Mouse (Mus musculus): ENCODE measurements around the gene Ubtf. TPM values are rescaled to one million over a fixed set of nuclear protein-coding genes. Genes with fewer than 3 reads are reported as not detected.
"Not testable (repeated sequence)": the region's sequence is repeated elsewhere in the genome, so short reads cannot be mapped to it uniquely, and the experiment has no call there.

Ubtf gene
- polyA plus RNA-seq (2012; rRNA removed), result 96.7 and 99.3 TPM in 2 replicates

DNA sequence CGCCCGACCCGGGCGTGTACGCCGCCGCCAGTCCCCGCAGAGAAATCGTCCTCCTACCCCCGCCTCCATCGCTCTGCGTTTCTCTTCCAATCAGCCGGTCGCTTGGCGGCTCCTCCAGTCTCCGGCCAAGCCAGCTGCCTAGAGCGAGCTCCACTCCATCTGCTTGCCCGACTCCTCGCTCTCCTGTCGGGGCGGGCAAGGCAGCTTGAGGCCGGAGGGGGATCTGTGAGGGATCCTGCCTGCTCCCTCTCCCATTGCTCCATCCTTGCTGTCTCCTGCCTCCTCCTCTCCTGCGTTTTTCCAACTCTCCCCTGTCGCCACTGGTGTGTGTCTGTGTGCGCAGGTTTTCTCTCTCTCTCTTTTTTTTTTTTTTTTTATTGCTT is at the start of gene Ubtf:
Ubtf (minus strand) TSS at position 333 of the 383 bp plus-strand sequence.
- peak in 1 of 2 experiments; percentile 86 for DNase-seq (ENCODE audit: extremely low spot score in 1 of 2, low spot score in 1 of 2)

DNA sequence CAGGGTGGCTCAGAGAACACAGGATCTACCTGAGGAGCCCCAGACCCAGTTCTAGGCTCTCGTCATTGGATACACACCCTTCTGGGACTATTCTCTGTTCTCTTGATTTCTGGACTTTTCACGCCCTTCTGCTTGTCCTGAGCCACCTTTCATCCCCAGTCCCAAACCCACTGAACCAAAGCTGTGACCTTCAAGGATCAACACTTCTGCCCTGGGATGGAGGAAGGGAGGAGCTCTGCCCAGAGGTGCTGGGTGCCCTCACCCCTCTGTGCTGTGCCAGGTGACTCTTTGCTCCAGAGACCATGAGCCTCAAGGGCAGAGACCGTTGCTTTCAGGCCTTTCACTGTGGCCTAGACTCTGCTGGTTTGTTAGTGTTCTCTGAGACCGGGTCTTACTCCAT is 49.7 kb upstream of the Ubtf start:
- DNase-seq (ENCODE audit: extremely low spot score in 1 of 2, low spot score in 1 of 2), result no peak

DNA sequence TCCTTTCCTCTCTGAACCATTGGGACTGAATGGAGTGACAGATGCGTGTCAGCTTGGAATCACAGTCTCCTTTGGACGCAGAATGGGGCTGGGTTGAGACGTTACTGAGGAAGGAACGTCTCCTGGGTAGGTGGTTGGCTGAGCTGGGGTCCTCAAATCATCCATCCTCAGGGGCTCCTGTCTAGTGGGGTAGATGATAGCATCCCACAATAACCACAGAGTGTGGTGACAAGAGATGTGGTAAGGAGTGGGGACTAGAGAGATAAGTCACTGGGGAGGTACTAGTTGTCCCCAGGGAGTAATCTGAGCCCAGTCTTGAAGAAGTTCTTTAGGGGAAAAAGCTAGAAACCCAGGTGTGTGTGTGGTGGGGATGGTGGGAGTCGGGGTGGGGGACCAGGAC is 48.8 kb upstream of the Ubtf start:
- DNase-seq (ENCODE audit: extremely low spot score in 1 of 2, low spot score in 1 of 2), result no peak

DNA sequence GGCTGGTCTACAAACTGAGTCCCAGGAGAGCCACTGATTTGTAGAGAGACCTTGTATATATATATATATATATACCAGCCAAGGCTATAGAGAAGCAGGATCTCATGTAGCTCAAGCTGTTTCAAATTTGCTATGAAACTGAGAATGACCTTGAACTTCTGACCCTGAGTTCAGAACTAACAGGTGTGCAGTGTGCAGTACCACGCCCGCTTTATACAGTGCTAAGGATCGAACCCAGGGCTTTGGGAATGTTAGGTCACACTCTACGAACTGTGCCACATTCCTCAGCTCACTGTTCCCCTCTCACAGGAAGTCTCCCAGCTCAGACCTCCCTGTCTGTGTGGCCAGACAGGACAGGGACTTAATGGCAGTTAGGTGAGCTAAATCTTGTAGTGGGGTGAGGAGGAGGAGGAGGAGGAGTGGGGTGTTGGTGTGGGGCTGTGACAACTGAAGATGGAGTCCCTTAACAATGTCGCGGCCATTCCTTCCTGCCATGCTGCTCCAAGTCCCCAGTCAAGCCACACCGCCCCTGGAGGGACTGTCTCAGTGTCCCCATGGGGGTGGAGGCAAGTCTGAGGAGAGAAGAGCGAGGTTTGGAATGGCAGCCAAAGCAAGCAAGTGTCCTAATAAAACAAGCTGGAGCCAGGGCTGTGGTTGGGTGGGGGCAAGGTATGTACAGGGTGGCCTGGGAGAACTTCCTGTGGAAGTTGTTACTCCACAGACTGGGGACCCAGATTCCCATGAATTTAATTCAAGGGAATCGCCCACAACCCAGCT is 48.1 kb upstream of the Ubtf start:
- no peak for DNase-seq (ENCODE audit: extremely low spot score in 1 of 2, low spot score in 1 of 2)

DNA sequence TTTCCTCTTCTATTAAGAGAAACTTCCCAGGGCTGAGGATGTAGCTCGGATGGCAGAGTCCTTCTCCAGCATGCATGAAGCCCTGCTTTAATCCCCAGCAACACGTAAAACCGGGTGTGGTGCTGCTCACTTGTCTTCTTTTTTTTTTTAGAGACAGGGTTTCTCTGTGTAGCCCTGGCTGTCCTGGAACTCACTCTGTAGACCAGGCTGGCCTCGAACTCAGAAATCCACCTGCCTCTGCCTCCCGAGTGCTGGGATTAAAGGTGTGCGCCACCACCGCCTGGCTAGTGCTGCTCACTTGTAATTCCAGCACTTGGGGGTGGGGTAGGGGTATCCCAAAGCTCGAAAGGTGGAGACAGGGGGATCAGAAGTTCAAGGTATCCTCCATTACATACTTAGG is 46.6 kb upstream of the Ubtf start, which contains the start of gene Slc4a1:
Slc4a1 (minus strand) TSS at position 101 of the 400 bp plus-strand sequence.
- not testable (repeated sequence) for DNase-seq (ENCODE audit: extremely low spot score in 1 of 2, low spot score in 1 of 2)

DNA sequence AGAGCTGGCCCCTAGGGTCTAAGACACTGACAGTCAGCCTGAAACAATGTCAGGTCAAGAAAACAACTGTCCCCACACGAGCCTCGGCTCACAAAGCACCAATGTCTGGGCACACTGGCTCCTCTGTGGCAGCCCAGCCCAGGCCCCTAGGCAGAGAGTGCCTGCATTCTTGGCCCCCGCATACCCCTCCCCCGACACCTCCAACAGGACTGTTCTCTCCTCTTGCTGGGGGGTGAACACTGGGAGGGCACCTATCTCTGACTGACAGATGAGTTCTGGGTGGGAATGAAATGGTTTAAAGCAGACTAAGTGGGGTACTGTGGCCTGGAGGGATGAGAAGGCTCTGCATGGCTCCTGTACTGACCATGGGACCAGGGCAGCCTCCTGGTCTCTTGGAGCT is 46.2 kb upstream of the Ubtf start:
- DNase-seq (ENCODE audit: extremely low spot score in 1 of 2, low spot score in 1 of 2), result no peak

DNA sequence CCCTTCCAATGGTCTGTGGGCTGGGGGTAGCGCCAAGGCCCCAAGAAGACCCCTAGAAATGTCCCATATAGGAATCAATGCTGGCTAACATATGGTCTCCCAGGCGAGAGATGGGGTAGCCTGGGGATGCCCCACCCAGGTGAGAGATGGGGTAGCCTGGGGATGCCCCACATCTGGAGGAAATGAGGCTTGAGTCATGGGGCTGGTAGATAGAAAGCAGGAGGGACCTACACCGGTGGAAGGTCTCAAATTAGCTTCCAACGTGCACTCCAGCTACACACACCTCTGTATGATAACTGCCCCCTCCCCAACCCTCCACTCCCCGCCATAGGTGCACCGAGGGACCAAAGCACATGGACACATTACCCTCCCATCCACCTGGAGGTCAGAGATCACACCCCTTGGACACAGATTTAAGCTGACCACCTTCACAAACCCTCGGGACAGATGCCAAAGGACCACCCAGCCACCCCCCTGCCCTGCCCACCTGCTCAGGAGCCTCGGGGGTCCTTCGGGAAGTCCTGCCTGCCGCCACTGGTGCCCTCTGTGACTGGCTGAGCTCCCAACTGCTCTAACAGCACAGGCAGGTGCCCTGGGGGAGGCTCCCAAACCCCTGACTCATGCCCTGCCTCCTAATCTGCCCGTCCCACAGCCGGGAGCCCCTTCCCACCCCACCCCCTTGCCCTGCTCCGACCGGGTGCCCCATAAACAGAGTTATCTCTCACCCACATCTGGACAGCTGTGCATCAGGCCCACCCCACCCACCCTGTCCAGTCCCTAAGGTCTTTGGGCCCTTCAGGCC is 45.2 kb upstream of the Ubtf start:
- DNase-seq (ENCODE audit: extremely low spot score in 1 of 2, low spot score in 1 of 2), result no peak

DNA sequence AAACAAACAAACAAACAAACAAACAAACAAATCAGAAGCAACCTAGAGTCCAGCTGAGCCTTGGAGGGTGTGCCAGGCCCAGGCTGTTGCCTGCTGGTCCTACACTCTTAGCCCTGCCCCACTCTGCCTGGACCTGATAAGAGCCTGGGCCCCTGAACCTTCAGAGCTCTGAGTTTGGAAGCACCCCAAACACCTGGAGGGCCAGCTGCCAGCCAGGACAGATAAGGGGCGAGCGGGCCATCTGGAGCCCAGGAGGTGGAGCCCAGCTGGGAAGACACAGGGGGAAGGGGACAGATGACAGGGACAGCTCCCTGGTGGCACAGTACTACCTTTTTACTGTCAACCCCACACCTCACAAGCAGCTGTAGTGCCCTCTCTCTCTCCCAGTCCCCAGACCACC is 44.1 kb upstream of the Ubtf start:
- no peak for DNase-seq (ENCODE audit: extremely low spot score in 1 of 2, low spot score in 1 of 2)

DNA sequence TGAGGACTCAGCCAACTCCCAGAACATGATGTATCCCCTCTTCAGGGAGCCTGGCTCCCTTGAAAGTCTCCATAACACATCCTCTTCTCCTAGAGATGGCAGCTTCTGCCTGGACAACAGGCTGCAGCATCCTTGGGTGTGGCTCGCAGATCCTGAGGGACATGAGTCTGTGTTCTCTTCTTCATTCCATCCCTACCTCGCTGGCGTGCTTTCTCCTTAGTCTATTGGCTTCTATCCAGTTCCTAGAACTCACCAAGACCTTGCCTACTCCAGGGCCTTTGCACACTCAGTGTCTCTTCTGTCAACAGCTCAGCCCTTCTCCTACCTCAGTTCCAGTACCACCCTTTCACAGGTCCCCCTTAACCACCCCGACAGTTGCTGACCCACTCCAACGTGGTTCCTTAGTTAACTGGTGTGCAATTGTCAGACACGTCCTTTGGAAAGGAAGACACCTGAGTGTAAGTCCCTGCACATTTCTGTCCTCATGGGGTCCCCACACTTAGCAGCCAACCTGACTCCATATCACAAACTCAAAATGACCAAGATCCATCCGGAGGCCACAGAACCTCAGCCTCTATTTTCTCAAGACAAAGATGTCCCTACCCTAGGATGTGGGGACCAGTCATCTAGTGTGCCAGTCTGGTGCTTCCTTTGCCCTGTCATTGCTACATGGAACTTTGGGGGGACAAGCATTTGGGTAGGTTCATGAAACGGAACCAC is 42.4 kb upstream of the Ubtf start:
- DNase-seq (ENCODE audit: extremely low spot score in 1 of 2, low spot score in 1 of 2), result no peak

DNA sequence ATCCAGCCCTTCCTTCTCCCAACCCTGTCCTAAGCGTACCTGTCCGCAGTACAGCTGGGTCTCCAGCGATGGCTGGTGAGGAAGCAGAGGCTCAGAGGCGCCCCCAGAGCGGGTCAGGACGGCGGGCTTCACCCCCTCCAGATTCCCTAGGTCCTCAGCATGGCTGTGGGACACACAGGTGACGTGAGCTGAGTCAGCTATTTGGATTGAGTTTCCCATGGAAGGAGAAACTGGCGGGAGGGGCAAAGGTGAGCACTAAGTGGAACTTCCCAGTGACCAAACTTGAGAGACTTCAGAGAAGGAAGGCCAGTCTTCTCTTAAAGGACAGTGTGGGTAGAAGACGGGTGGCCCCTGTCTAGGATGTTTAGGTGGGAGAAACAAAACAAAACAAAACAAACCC is 38.8 kb upstream of the Ubtf start:
- no peak for DNase-seq (ENCODE audit: extremely low spot score in 1 of 2, low spot score in 1 of 2)

DNA sequence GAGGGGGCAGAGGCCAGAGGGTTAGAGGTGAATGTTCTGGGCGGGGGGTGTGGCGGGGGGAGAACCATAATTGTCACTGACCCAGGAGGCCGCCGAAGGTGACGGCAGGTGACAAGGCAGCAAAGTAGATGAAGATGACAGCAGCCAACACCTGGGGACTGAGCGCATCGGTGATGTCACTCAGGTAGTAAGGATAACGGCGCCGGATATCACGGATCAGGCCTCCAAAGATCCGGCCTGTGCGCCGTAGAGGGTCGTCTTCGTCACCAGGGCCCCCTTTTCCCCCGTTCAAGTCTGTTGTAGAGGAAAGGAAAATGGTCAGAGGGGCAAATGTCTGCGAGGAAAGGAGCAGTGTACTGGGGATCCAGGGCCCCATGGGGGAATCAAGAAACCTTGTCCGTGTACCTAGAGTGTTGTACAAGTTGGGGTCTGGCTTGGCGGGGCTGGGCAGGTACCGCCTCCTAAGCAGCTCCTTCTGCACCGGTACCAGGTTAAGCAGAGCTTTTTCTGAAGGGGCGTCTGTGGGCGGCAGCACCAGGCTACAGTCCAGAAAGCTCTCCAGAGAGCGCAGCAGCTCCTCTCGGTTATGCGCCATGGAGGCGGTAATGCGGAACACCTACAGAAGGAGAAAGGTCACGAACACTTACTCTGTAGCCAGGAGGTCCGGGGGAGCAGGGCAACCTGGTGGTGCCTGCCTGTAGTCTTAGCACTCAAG is 37.3 kb upstream of the Ubtf start:
- DNase-seq (ENCODE audit: extremely low spot score in 1 of 2, low spot score in 1 of 2), result peak in 1 of 2 experiments; percentile 39

DNA sequence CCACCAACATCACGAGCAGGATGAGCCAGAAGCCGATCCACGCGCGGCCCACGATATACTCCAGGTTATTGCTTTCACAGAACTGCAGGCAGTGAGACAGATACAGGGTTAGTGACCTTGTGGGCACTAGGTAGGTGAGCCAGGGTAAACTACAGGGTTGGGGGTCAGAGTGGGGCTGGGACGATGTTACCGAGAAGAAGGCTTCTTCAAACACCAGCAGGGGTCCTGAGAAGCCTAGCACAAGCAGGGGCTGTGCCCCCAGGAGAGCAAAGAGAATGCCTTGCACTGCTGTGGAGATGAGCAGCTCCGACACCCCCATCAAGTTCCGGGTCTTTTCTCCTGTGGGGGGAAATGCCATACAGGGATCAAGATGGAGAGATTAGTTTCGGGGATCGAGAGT is 36.6 kb upstream of the Ubtf start:
- no peak for DNase-seq (ENCODE audit: extremely low spot score in 1 of 2, low spot score in 1 of 2)

DNA sequence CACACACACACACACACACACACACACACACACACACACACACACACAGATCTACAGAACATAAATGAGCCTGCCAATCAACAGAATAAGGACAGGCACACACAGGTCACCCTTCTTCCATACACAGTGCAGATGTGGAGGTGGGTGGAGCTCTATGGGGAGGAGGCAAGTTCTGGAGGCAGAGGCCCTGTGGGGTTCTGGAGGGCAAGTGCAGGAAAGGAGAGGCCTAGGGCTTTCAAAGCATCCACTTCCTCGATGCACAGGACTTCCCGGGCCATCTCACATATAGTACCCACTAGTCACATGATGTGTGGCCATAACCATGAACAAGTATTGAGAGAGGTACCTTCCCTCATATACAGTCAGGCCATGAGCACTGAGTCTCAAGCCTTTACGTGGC is 36.0 kb upstream of the Ubtf start:
- DNase-seq (ENCODE audit: extremely low spot score in 1 of 2, low spot score in 1 of 2), result no peak

DNA sequence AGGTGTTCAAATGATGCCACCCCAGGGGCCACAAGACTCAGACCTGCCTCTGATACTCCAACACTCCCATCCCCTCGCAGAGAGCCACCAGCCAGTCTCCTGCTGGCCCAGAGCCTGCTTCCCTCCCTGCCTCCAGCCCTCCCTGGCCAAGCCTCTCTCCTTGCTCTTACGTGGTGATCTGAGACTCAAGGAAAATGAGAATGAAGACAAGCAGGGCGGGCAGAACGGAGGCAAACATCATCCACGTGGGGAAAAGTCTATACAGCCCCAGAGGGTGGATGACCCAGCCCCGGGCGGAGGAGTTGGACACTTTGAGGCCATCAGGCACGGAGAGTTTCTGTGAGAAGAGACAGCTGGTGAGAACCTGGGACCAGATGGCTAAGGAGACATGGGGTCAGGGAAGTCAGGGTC is 33.5 kb upstream of the Ubtf start:
- DNase-seq (ENCODE audit: extremely low spot score in 1 of 2, low spot score in 1 of 2), result no peak

DNA sequence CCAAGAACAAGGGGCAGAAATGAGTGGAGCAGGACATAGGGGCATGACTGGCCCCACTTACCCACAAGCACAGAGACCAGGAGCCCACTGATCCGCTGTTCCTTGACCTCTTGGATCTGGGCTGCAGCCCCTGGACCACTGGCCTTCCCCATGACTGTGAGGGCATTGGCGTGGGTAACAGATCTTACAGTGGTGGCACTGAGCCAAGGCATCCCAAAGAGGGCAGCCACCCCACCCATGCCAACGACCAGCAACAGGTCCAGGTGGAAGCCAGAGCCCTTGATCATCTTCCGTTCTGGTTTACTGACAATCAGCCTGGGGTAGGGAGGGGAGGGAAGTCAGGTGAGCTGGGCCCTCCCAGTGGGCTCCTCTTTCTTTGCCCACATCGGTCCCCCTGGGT is 32.8 kb upstream of the Ubtf start:
- DNase-seq (ENCODE audit: extremely low spot score in 1 of 2, low spot score in 1 of 2), result no peak

DNA sequence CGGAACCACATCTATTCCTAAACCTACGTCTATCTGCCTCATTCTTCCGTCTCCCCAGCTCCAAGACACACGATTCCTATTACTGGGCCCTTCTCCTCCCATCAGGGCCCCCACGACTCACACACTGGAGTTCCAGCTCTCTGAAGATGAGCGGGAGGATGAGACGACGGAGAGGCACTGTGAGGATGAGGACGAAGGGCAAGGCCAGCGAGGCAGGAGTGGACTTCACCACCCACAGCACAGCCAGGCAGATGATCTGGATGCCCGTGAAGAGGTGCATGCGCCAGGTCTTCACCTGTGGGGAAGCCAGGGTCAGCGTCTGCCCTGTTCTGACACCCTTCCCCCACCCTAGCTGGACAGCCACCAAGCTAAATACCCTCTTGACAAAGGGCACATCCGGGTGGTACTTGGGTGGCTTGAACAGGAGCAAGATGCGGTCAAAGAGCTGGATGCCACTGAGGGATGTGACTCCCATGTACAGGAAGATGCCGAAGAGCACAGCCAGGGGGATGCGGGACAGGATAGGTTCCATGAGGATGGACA is 31.5 kb upstream of the Ubtf start:
- no peak for DNase-seq (ENCODE audit: extremely low spot score in 1 of 2, low spot score in 1 of 2)

DNA sequence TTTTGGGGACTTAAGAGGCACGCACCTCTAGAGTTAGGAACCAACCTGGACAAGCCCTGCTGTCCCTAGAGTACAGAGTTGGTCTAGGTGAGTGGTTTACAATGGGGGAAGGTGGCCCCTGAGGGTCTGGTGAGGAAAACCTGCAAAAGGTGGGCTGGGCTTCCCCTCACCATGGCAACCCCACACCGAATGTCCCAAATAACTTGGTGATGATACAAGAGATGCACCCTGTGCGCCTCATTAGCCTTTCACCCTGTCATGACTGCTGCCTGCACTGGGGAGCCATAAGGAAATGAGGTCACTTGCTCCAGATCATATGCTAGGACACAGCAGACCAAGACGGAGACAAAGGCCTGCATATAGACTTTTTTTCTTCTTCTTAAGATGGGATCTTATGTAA is 30.9 kb upstream of the Ubtf start:
- DNase-seq (ENCODE audit: extremely low spot score in 1 of 2, low spot score in 1 of 2), result no peak

DNA sequence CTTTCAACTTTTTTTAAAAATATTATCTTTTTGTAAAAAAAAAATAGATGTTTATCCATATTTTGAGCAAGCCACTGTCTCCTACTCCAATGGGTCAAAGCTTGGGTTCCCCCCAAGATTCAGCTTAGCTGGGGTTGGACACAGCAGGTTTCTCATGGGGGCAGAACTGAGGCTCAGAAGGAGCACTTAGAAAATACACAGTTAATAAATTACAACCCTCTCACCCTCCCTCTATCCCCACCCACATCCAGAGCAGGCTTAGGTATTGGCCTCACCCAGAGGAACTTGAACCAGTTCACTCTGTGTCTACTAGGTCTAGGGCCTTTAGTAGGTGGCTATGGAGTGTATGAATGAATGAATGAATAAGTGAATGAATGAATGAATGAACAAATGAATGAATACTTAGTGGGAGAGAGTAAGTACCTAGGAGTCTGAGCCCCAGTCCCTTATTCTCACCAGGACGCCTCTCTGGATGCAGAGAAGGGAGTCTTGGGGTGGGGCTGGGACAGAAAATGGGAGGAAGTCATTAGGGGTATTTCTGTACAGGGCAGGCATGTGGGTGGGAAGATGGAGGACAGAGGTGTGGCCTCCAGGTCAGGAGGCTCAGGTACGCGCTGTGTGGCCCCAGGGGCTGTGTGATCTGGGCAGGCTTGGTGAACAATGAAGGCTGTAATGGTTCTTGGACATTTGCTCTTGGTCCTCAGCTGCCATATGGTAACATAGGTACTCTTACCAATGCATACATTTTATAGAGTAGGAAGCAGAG is 29.8 kb upstream of the Ubtf start:
- no peak for DNase-seq (ENCODE audit: extremely low spot score in 1 of 2, low spot score in 1 of 2)

DNA sequence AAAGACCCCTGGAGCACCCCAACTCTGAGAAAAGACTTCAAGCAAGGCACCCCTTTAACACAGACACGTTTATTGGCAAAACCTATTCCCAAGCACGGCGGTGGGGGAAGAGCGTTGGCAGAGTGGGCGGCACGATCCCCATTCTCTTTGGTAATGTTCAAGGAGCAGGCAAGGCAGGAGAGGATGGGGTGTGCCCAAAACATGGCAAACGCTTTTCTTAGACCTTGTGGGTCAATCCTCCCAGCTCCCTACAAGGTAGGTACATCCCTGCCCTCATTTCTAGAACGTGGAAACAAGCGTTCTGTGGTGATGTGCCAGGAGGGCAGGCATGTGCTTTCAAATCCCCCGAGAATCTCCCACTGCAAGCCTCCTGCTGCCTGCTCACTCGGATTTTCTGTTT is 29.2 kb upstream of the Ubtf start:
- DNase-seq (ENCODE audit: extremely low spot score in 1 of 2, low spot score in 1 of 2), result no peak

Data from frontal cortex, adult 2 months (tissue).